Mouse (Mus musculus): ENCODE measurements at regions not wholly inside any gene's neighbourhood (a gene's known extent, or its start where the extent isn't known, plus 50 kb on each side); places are given as distances from the start of the nearest gene placed in this dataset.

- Histone ChIP-seq H3K4me1 (ENCODE audit: control insufficient read depth, insufficient read depth, low read length) (no peaks in the 10 kb centered on the region), H3K27me3 (ENCODE audit: control insufficient read depth, insufficient read depth, low read length) (no peaks in the 10 kb centered on the region), H3K4me3 (ENCODE audit: control insufficient read depth, low read depth, low read length) (no peak overlapping the region), H3K36me3 (ENCODE audit: control insufficient read depth, insufficient read depth, low read length) (no peaks in the 10 kb centered on the region), H3K27ac (ENCODE audit: control insufficient read depth, insufficient read depth, low read depth, low read length) (no peak overlapping the region)
- TF ChIP-seq CTCF (IDR thresholded peaks at IDR 0.05; ENCODE audit: control insufficient read depth, insufficient read depth, insufficient replicate concordance, low read depth, low read length), result no peak
- no peak for TF ChIP-seq POLR2A (IDR thresholded peaks at IDR 0.05; ENCODE audit: control insufficient read depth, low read depth, low read length)
Observed at GRCm38 (mm10) chr10:93389276-93389675, 63.9 kb upstream of the Lta4h start.

DNA sequence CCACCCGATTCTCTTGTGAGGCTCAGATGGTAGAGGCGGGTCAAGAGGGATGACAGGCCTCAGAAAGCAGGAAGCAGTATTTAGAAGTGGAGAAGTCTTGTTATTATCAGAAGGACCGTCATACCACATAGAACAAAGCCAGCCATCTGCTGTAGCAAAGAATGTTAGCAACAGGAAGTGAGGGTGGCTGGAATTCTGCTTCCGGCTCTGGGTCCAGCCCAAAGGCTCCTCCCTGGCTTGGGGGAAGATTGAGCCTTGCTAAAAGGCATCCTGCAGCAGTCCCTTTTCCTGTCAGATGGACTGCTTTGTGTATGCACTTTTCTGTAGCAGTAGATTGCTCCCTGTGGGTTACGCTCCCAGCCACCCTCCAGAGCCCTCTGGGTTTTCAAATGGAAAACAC lies 61.9 kb upstream of the Lta4h start:
- no peaks in the 10 kb centered on the region for H3K36me3 ChIP-seq (ENCODE audit: control insufficient read depth, insufficient read depth, low read length)
- no peaks in the 10 kb centered on the region for H3K27me3 ChIP-seq (ENCODE audit: control insufficient read depth, insufficient read depth, low read length)
- H3K4me1 ChIP-seq (ENCODE audit: control insufficient read depth, insufficient read depth, low read length), result no peaks in the 10 kb centered on the region
- TF ChIP-seq POLR2A (IDR thresholded peaks at IDR 0.05; ENCODE audit: control insufficient read depth, low read depth, low read length) (no peak), CTCF (IDR thresholded peaks at IDR 0.05; ENCODE audit: control insufficient read depth, insufficient read depth, insufficient replicate concordance, low read depth, low read length) (no peak)
- no peak overlapping the region for H3K4me3 ChIP-seq (ENCODE audit: control insufficient read depth, low read depth, low read length)
- no peak overlapping the region for H3K27ac ChIP-seq (ENCODE audit: control insufficient read depth, insufficient read depth, low read depth, low read length)

GRCm38 (mm10) chr10:93393902-93394301 lies 59.3 kb upstream of the Lta4h start:
- no peak for TF ChIP-seq CTCF (IDR thresholded peaks at IDR 0.05; ENCODE audit: control insufficient read depth, insufficient read depth, insufficient replicate concordance, low read depth, low read length)
- TF ChIP-seq POLR2A (IDR thresholded peaks at IDR 0.05; ENCODE audit: control insufficient read depth, low read depth, low read length), result no peak
- Histone ChIP-seq H3K36me3 (ENCODE audit: control insufficient read depth, insufficient read depth, low read length) (no peaks in the 10 kb centered on the region), H3K27me3 (ENCODE audit: control insufficient read depth, insufficient read depth, low read length) (no peaks in the 10 kb centered on the region), H3K4me3 (ENCODE audit: control insufficient read depth, low read depth, low read length) (no peak overlapping the region), H3K4me1 (ENCODE audit: control insufficient read depth, insufficient read depth, low read length) (peaks cover 4% of the 10 kb centered on the region), H3K27ac (ENCODE audit: control insufficient read depth, insufficient read depth, low read depth, low read length) (no peak overlapping the region)

GRCm38 (mm10) chr10:93397711-93398110 lies 55.5 kb upstream of the Lta4h start:
- Histone ChIP-seq H3K36me3 (ENCODE audit: control insufficient read depth, insufficient read depth, low read length) (no peaks in the 10 kb centered on the region), H3K27ac (ENCODE audit: control insufficient read depth, insufficient read depth, low read depth, low read length) (no peak overlapping the region), H3K4me1 (ENCODE audit: control insufficient read depth, insufficient read depth, low read length) (peaks cover 4% of the 10 kb centered on the region), H3K4me3 (ENCODE audit: control insufficient read depth, low read depth, low read length) (no peak overlapping the region), H3K27me3 (ENCODE audit: control insufficient read depth, insufficient read depth, low read length) (no peaks in the 10 kb centered on the region)
- no peak for TF ChIP-seq POLR2A (IDR thresholded peaks at IDR 0.05; ENCODE audit: control insufficient read depth, low read depth, low read length)
- no peak for TF ChIP-seq CTCF (IDR thresholded peaks at IDR 0.05; ENCODE audit: control insufficient read depth, insufficient read depth, insufficient replicate concordance, low read depth, low read length)

DNA sequence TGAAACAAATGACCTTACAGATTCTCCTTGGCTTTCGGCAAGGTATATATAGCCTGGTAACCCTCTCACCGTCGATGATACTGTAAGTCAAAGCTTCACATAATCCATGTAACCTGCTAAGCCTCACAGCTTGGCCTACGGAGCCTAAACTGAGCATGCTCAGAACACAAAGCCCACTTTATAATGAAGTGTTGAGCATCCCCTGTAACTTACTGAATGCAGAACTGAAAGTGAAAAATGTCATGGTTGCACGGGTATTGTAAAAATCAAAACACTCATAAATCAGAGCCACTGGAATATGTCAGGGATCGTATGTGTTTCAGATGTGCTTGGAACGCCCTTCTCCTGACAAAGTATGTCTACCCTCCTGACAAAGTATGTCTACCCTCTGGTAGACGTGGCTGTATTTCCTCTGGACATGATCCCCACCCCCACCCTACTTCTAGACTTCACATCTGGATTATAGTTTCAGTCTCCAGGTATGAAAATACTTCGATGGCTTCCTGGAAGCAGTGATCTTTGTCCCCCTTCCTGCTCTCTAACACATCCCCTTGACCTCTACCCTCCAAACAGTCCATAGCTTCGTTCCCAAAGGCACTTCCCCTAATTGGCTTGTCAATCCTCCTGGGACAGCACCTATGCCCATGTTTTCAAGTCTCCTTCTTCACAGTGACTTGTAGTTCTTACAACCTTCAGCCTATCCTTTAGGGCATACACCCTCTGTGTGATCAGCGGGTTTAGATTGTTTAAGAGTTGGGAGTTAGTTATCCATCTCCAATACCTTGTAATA lies 54.5 kb upstream of the Lta4h start:
- H3K4me3 ChIP-seq (ENCODE audit: control insufficient read depth, low read depth, low read length), result no peak overlapping the region
- peaks cover 4% of the 10 kb centered on the region for H3K4me1 ChIP-seq (ENCODE audit: control insufficient read depth, insufficient read depth, low read length)
- H3K27me3 ChIP-seq (ENCODE audit: control insufficient read depth, insufficient read depth, low read length), result no peaks in the 10 kb centered on the region
- no peak overlapping the region for H3K27ac ChIP-seq (ENCODE audit: control insufficient read depth, insufficient read depth, low read depth, low read length)
- no peaks in the 10 kb centered on the region for H3K36me3 ChIP-seq (ENCODE audit: control insufficient read depth, insufficient read depth, low read length)
- TF ChIP-seq CTCF (IDR thresholded peaks at IDR 0.05; ENCODE audit: control insufficient read depth, insufficient read depth, insufficient replicate concordance, low read depth, low read length) (no peak), POLR2A (IDR thresholded peaks at IDR 0.05; ENCODE audit: control insufficient read depth, low read depth, low read length) (no peak)

- H3K36me3 ChIP-seq (ENCODE audit: control insufficient read depth, insufficient read depth, low read length), result no peaks in the 10 kb centered on the region
- H3K27me3 ChIP-seq (ENCODE audit: control insufficient read depth, insufficient read depth, low read length), result no peaks in the 10 kb centered on the region
- TF ChIP-seq CTCF (IDR thresholded peaks at IDR 0.05; ENCODE audit: control insufficient read depth, insufficient read depth, insufficient replicate concordance, low read depth, low read length) (no peak), POLR2A (IDR thresholded peaks at IDR 0.05; ENCODE audit: control insufficient read depth, low read depth, low read length) (no peak)
Observed at GRCm38 (mm10) chr10:93402689-93403509, 50.3 kb upstream of the Lta4h start.

More at GRCm38 (mm10) chr10:93402689-93403509, 50.3 kb upstream of the Lta4h start:
- Histone ChIP-seq H3K4me1 (ENCODE audit: control insufficient read depth, insufficient read depth, low read length) (no peaks in the 10 kb centered on the region), H3K4me3 (ENCODE audit: control insufficient read depth, low read depth, low read length) (no peak overlapping the region), H3K27ac (ENCODE audit: control insufficient read depth, insufficient read depth, low read depth, low read length) (no peak overlapping the region)

Measured in testis, adult 2 months (tissue).